Mouse (Mus musculus) retina, adult 2 months (tissue): Measurements from ENCODE around the gene Irs3.

Experiments
- DNase-seq: peaks from one replicate; pipeline ENCODE4 v3.0.0-alpha.2; 2012; ENCODE audit warnings: low read depth, low spot score

Gene Irs3

GRCm38 (mm10) chr5:137660064-137660688 is 14.7 kb upstream of the Irs3 start:
- DNase-seq: no peak

- peak; percentile 51 for DNase-seq
Measured at GRCm38 (mm10) chr5:137656977-137657376, 11.5 kb upstream of the Irs3 start.

GRCm38 (mm10) chr5:137654746-137655145 is 9.2 kb upstream of the Irs3 start:
- DNase-seq: no peak

GRCm38 (mm10) chr5:137653366-137653765 is 7.9 kb upstream of the Irs3 start:
- no peak for DNase-seq

- peak; percentile 70 for DNase-seq
Measured at GRCm38 (mm10) chr5:137652474-137652873, 7.0 kb upstream of the Irs3 start.

GRCm38 (mm10) chr5:137649669-137650571 is 4.4 kb upstream of the Irs3 start:
- no peak for DNase-seq

- DNase-seq: no peak
Measured at GRCm38 (mm10) chr5:137649251-137649650, 3.7 kb upstream of the Irs3 start.

- DNase-seq: no peak
Measured at GRCm38 (mm10) chr5:137647827-137648601, 2.5 kb upstream of the Irs3 start.

- DNase-seq: no peak
Measured at GRCm38 (mm10) chr5:137645091-137645651, 343 bp downstream of the Irs3 start.

GRCm38 (mm10) chr5:137644484-137644883 is 1.0 kb downstream of the Irs3 start:
- no peak for DNase-seq

GRCm38 (mm10) chr5:137642886-137643285 is 2.6 kb downstream of the Irs3 start:
- DNase-seq: no peak

- no peak for DNase-seq
Measured at GRCm38 (mm10) chr5:137641054-137641453, 4.5 kb downstream of the Irs3 start, which contains the start of gene Sap25. Sap25 (plus strand) TSS chr5:137641334.

- no peak for DNase-seq
Measured at GRCm38 (mm10) chr5:137639472-137639871, 6.0 kb downstream of the Irs3 start.

GRCm38 (mm10) chr5:137633397-137634084 is 12.0 kb downstream of the Irs3 start:
- no peak for DNase-seq

- no peak for DNase-seq
Measured at GRCm38 (mm10) chr5:137631591-137631990, 13.9 kb downstream of the Irs3 start.

- no peak for DNase-seq
Measured at GRCm38 (mm10) chr5:137631171-137631570, 14.3 kb downstream of the Irs3 start.

GRCm38 (mm10) chr5:137630602-137631001 is 14.9 kb downstream of the Irs3 start:
- DNase-seq: no peak

- no peak for DNase-seq
Measured at GRCm38 (mm10) chr5:137629906-137630545, 15.5 kb downstream of the Irs3 start.

- no peak for DNase-seq
Measured at GRCm38 (mm10) chr5:137629306-137629721, 16.2 kb downstream of the Irs3 start.

- peak; percentile 100 for DNase-seq
Measured at GRCm38 (mm10) chr5:137628498-137629305, 16.8 kb downstream of the Irs3 start, which contains the start of the genes Fbxo24, Lrch4 and Gm20605. Fbxo24 (minus strand) TSS chr5:137629002. Lrch4 (plus strand) TSS chr5:137629121. Gm20605 (plus strand) TSS chr5:137629175.
